Mouse (Mus musculus) kidney, postnatal 36 days (tissue): ENCODE data around the gene Epb41l5.

Experiments used
- DNase-seq, 2 experiments: peaks; one replicate each; pipeline ENCODE4 v3.0.0; 2021 to 2022; ENCODE audit warnings: mixed read lengths in 2 of 2

Epb41l5 gene

DNA sequence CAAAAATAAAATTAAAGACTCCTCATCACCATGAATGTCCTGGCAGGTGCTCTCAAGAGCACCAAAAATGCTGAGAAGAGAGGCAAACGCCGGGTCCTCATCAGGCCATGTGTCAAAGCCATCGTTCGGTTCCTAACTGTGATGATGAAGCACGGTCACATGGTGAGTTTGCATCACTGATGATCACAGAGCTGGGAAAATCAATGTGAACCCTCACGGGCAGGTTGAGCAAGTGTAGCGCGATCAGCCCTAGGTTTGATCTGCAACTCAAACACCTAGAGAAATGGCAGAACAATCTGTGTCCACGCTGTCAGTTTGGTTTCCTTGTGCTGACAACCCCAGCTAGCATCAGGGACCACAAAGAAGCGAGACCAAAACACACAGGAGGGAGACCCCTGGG is 149.3 kb downstream of the Epb41l5 start:
- DNase-seq, result no peak

GRCm38 (mm10) chr1:119498536-119499231 is 150.1 kb downstream of the Epb41l5 start:
- peak; percentile 51 to 54 for DNase-seq

GRCm38 (mm10) chr1:119497346-119498004 is 151.3 kb downstream of the Epb41l5 start:
- no peak for DNase-seq

DNA sequence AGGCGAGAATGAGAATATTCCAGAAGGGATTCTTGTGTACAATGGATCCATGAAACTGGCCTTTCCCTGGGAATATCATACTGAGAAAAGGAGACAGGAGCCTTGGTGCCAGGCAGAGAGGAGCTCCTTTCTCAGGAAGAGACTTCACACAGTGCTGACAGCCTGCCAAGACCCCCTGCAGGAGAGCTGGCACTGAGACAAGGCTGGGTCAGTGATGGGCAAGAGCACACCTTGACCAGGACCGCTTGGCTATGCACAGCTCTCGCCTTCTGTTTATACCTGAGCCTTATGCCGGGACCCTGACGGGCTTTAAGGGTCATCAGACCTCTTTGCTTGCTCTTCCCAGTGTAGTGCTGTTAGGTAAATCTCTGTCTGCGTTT is 153.4 kb downstream of the Epb41l5 start:
- DNase-seq, result peak; percentile 70 to 83
